12 mouse cellular contexts compared by ENCODE assay signal in genomic region chr7:44587676-44588075, GRCm38 (mm10). TPM values are rescaled to one million over a fixed set of nuclear protein-coding genes. Genes with fewer than 3 reads are reported as not detected.
DNase-seq lines count a peak whose midpoint lies in the region; ATAC-seq and TF ChIP-seq lines count a peak whose summit lies in the region.
"Had no signal": no experiment of that assay in that cellular context is flagged by ENCODE, and none has a peak within 500 bp of the region (broad histone marks: within the 10 kb centered on the region; RNA-seq: fewer than 3 reads in every experiment).

No protein-coding gene starts in this region.

- no peak overlapping the region for H3K9ac ChIP-seq in heart, embryonic 13.5 days
- H3K9ac ChIP-seq in forebrain, embryonic 13.5 days = peak overlapping the region; percentile 51; the same call in 1 of the 2 replicates
- H3K9ac ChIP-seq in midbrain, embryonic 11.5 days (ENCODE audit: low read length) = peak overlapping the region; percentile 1; the same call in 1 of the 2 replicates
- H3K9ac ChIP-seq: liver, embryonic 15.5 days had no signal

- 35% methylated on average over 6 of the region's 6 CpGs for WGBS in heart, embryonic 13.5 days
- 39% methylated on average over 6 of the region's 6 CpGs for WGBS in forebrain, embryonic 13.5 days
- 34% methylated on average over 6 of the region's 6 CpGs for WGBS in midbrain, embryonic 11.5 days

- H3K27ac ChIP-seq in heart, embryonic 13.5 days (replicated peaks) = no peak overlapping the region
- H3K27ac ChIP-seq in cortical plate, adult 2 months (ENCODE audit: insufficient read depth, low read length) = no peak overlapping the region
- H3K27ac ChIP-seq in forebrain, embryonic 13.5 days = no peak overlapping the region
- no peak overlapping the region for H3K27ac ChIP-seq in midbrain, embryonic 11.5 days (ENCODE audit: low read depth, low read length)
- H3K27ac ChIP-seq: heart, adult 2 months; liver, embryonic 15.5 days had no signal

- no peaks in the 10 kb centered on the region for H3K36me3 ChIP-seq in heart, embryonic 13.5 days
- H3K36me3 ChIP-seq in forebrain, embryonic 13.5 days (ENCODE audit: poor library complexity, severe bottlenecking) = no peaks in the 10 kb centered on the region
- H3K36me3 ChIP-seq in midbrain, embryonic 11.5 days (ENCODE audit: control insufficient read depth, insufficient read depth, low read length) = no peaks in the 10 kb centered on the region
- H3K36me3 ChIP-seq: liver, embryonic 15.5 days had no signal

- 0 out of 2 replicates have a peak overlapping the region, but pooled peaks have one; percentile 62 for H3K4me2 ChIP-seq in heart, embryonic 13.5 days
- peak overlapping the region; percentile 99 for H3K4me2 ChIP-seq in forebrain, embryonic 13.5 days
- peak overlapping the region; percentile 66 for H3K4me2 ChIP-seq in midbrain, embryonic 11.5 days
- H3K4me2 ChIP-seq: liver, embryonic 15.5 days had no signal

- peak overlapping the region; percentile 38; the same call in 1 of the 2 replicates for H3K4me3 ChIP-seq in heart, embryonic 13.5 days
- peak overlapping the region; percentile 43 for H3K4me3 ChIP-seq in cortical plate, adult 2 months (ENCODE audit: insufficient read depth, low read length)
- peak overlapping the region; percentile 62 for H3K4me3 ChIP-seq in forebrain, embryonic 13.5 days
- no peak overlapping the region for H3K4me3 ChIP-seq in midbrain, embryonic 11.5 days (ENCODE audit: low read depth, low read length)
- H3K4me3 ChIP-seq: heart, adult 2 months; liver, embryonic 15.5 days had no signal

- ATAC-seq in heart, embryonic 13.5 days (ENCODE audit: extremely low read depth, insufficient number of reproducible peaks, low FRiP score, low TSS enrichment) = no peak
- ATAC-seq in forebrain, embryonic 13.5 days = no peak
- no peak for ATAC-seq in midbrain, embryonic 11.5 days (ENCODE audit: low FRiP score)
- ATAC-seq in megakaryocyte-erythroid progenitor cell, adult 5-6 weeks (replicated peaks; ENCODE audit: low FRiP score, low TSS enrichment, poor library complexity, severe bottlenecking) = no peak
- ATAC-seq: CD4-positive, CD25-positive, alpha-beta regulatory T cell, adult 4 months; intestine, postnatal 0 days had no signal

- H3K27me3 ChIP-seq in heart, embryonic 13.5 days (replicated peaks) = peaks cover 87% of the 10 kb centered on the region
- peaks cover 47% of the 10 kb centered on the region for H3K27me3 ChIP-seq in forebrain, embryonic 13.5 days
- H3K27me3 ChIP-seq in midbrain, embryonic 11.5 days (ENCODE audit: control insufficient read depth, insufficient read depth, low read length) = peaks cover 36% of the 10 kb centered on the region

- no peak for TF ChIP-seq POLR2A in cortical plate, adult 2 months (IDR thresholded peaks at IDR 0.05; ENCODE audit: extremely low read depth, insufficient read depth, low read length)

- H3K9me3 ChIP-seq in heart, embryonic 13.5 days = no peaks in the 10 kb centered on the region
- no peaks in the 10 kb centered on the region for H3K9me3 ChIP-seq in forebrain, embryonic 13.5 days (replicated peaks)
- no peaks in the 10 kb centered on the region for H3K9me3 ChIP-seq in midbrain, embryonic 11.5 days (ENCODE audit: control insufficient read depth, low read length)
- H3K9me3 ChIP-seq: liver, embryonic 15.5 days had no signal

- no peak for TF ChIP-seq CTCF in cortical plate, adult 2 months (IDR thresholded peaks at IDR 0.05; ENCODE audit: extremely low read depth, insufficient read depth, low read length)

- no peak for DNase-seq in heart, adult 8-10 months (ENCODE audit: low spot score)
- no peak for DNase-seq in midbrain, embryonic 11.5 days (ENCODE audit: low spot score, missing footprints)
- no peak for DNase-seq in gastrocnemius, adult 18-20 months (ENCODE audit: low spot score)
- DNase-seq in adrenal gland, adult 8-10 months = no peak
- DNase-seq: heart, adult 2 months had no signal

- peaks cover 34% of the 10 kb centered on the region for H3K4me1 ChIP-seq in heart, embryonic 13.5 days
- H3K4me1 ChIP-seq in cortical plate, adult 2 months (ENCODE audit: control insufficient read depth, insufficient read depth, low read length) = peaks cover 4% of the 10 kb centered on the region; the same call in 1 of the 2 replicates
- peaks cover 51% of the 10 kb centered on the region for H3K4me1 ChIP-seq in forebrain, embryonic 13.5 days
- peaks cover 32% of the 10 kb centered on the region for H3K4me1 ChIP-seq in midbrain, embryonic 11.5 days (ENCODE audit: control insufficient read depth, insufficient read depth, low read length)

RNA-seq across cellular contexts. Expression of gene Kcnc3, which starts 2.8 kb away (rescaled TPM):
- 0.05 and 0.17 TPM in 2 replicates for polyA plus RNA-seq in heart, embryonic 13.5 days (2015; fragmentation: Nextera tagmentation; extraction: Ambion mirVana)
- 1 to 10 TPM; 2.7 to 4.0 (median 2.7) TPM for total RNA-seq in heart, adult 8-10 months (2022)
- polyA plus RNA-seq in cortical plate, adult 2 months (2012; rRNA removed) = 54.9 and 62.0 TPM in 2 replicates
- polyA plus RNA-seq in forebrain, embryonic 13.5 days (2015; fragmentation: Nextera tagmentation; extraction: Ambion mirVana) = 2.1 and 2.4 TPM in 2 replicates
- polyA plus RNA-seq in midbrain, embryonic 11.5 days (2014; fragmentation: Nextera tagmentation; extraction: Ambion mirVana) = 0.86 and 1.3 TPM in 2 replicates
- 1.9 and 7.9 TPM in 2 replicates for total RNA-seq in megakaryocyte-erythroid progenitor cell, adult 5-6 weeks (2014; fragmentation: Nextera tagmentation)
- total RNA-seq in megakaryocyte-erythroid progenitor cell, adult 5-6 weeks (2017) = 0.11 TPM in 1 of 2 replicates, not detected in the other
- 1 to 10 TPM; 3.7 to 5.1 TPM for total RNA-seq in gastrocnemius, adult 18-20 months (2021)
- total RNA-seq in adrenal gland, adult 8-10 months (2022) = 10 to 100 TPM in 1 of 4 experiments, 1 to 10 TPM in 3; 4.7 to 11.1 (median 7.8) TPM

RNA-seq across cellular contexts. Expression of gene Napsa, which starts 15.5 kb away (rescaled TPM):
- polyA plus RNA-seq in heart, embryonic 13.5 days (2015; fragmentation: Nextera tagmentation; extraction: Ambion mirVana) = 0.39 and 0.43 TPM in 2 replicates
- total RNA-seq in heart, adult 8-10 months (2022) = 1 to 10 TPM in 1 of 4 experiments, under 1 TPM in 3; 0.28 to 1.9 (median 0.37) TPM
- 0.26 and 0.61 TPM in 2 replicates for polyA plus RNA-seq in cortical plate, adult 2 months (2012; rRNA removed)
- polyA plus RNA-seq in forebrain, embryonic 13.5 days (2015; fragmentation: Nextera tagmentation; extraction: Ambion mirVana) = 0.53 and 0.57 TPM in 2 replicates
- polyA plus RNA-seq in midbrain, embryonic 11.5 days (2014; fragmentation: Nextera tagmentation; extraction: Ambion mirVana) = 0.21 and 0.33 TPM in 2 replicates
- total RNA-seq in megakaryocyte-erythroid progenitor cell, adult 5-6 weeks (2014; fragmentation: Nextera tagmentation) = 5.3 and 10.3 TPM in 2 replicates
- 2.0 and 11.0 TPM in 2 replicates for total RNA-seq in megakaryocyte-erythroid progenitor cell, adult 5-6 weeks (2017)
- under 1 TPM; 0.47 to 0.91 TPM for total RNA-seq in gastrocnemius, adult 18-20 months (2021)
- 1 to 10 TPM in 3 of 4 experiments, under 1 TPM in 1; 1.00 to 2.0 (median 1.5) TPM for total RNA-seq in adrenal gland, adult 8-10 months (2022)

RNA-seq across cellular contexts. Expression of gene Nr1h2, which starts 33.9 kb away (rescaled TPM):
- polyA plus RNA-seq in heart, embryonic 13.5 days (2015; fragmentation: Nextera tagmentation; extraction: Ambion mirVana) = 53.5 and 58.3 TPM in 2 replicates
- total RNA-seq in heart, adult 8-10 months (2022) = 10 to 100 TPM; 42.6 to 56.6 (median 45.5) TPM
- 89.5 and 89.6 TPM in 2 replicates for polyA plus RNA-seq in cortical plate, adult 2 months (2012; rRNA removed)
- polyA plus RNA-seq in forebrain, embryonic 13.5 days (2015; fragmentation: Nextera tagmentation; extraction: Ambion mirVana) = 76.0 and 76.2 TPM in 2 replicates
- polyA plus RNA-seq in midbrain, embryonic 11.5 days (2014; fragmentation: Nextera tagmentation; extraction: Ambion mirVana) = 63.8 and 69.6 TPM in 2 replicates
- total RNA-seq in megakaryocyte-erythroid progenitor cell, adult 5-6 weeks (2014; fragmentation: Nextera tagmentation) = 68.7 and 69.2 TPM in 2 replicates
- total RNA-seq in megakaryocyte-erythroid progenitor cell, adult 5-6 weeks (2017) = 28.8 and 59.9 TPM in 2 replicates
- total RNA-seq in gastrocnemius, adult 18-20 months (2021) = 10 to 100 TPM; 42.7 to 45.2 TPM
- total RNA-seq in adrenal gland, adult 8-10 months (2022) = 100 to 1,000 TPM in 3 of 4 experiments, 10 to 100 TPM in 1; 94.3 to 153 (median 129) TPM

RNA-seq across cellular contexts. Expression of gene Pold1, which starts 39.0 kb away (rescaled TPM):
- polyA plus RNA-seq in heart, embryonic 13.5 days (2015; fragmentation: Nextera tagmentation; extraction: Ambion mirVana) = 56.1 and 58.7 TPM in 2 replicates
- total RNA-seq in heart, adult 8-10 months (2022) = 10 to 100 TPM; 13.4 to 15.9 (median 14.9) TPM
- 11.1 and 11.6 TPM in 2 replicates for polyA plus RNA-seq in cortical plate, adult 2 months (2012; rRNA removed)
- 77.8 and 89.7 TPM in 2 replicates for polyA plus RNA-seq in forebrain, embryonic 13.5 days (2015; fragmentation: Nextera tagmentation; extraction: Ambion mirVana)
- 51.8 and 58.5 TPM in 2 replicates for polyA plus RNA-seq in midbrain, embryonic 11.5 days (2014; fragmentation: Nextera tagmentation; extraction: Ambion mirVana)
- 194 and 214 TPM in 2 replicates for total RNA-seq in megakaryocyte-erythroid progenitor cell, adult 5-6 weeks (2014; fragmentation: Nextera tagmentation)
- 61.0 and 90.8 TPM in 2 replicates for total RNA-seq in megakaryocyte-erythroid progenitor cell, adult 5-6 weeks (2017)
- 1 to 10 TPM; 4.6 to 4.8 TPM for total RNA-seq in gastrocnemius, adult 18-20 months (2021)
- total RNA-seq in adrenal gland, adult 8-10 months (2022) = 10 to 100 TPM; 10.9 to 18.6 (median 15.9) TPM

RNA-seq across cellular contexts. Expression of gene Spib, which starts 55.8 kb away (rescaled TPM):
- polyA plus RNA-seq in heart, embryonic 13.5 days (2015; fragmentation: Nextera tagmentation; extraction: Ambion mirVana) = 0.05 and 0.13 TPM in 2 replicates
- total RNA-seq in heart, adult 8-10 months (2022) = 1 to 10 TPM in 1 of 4 experiments, under 1 TPM in 3; 0.13 to 1.3 (median 0.27) TPM
- 0.08 and 0.27 TPM in 2 replicates for polyA plus RNA-seq in cortical plate, adult 2 months (2012; rRNA removed)
- not detected in 2 replicates for polyA plus RNA-seq in forebrain, embryonic 13.5 days (2015; fragmentation: Nextera tagmentation; extraction: Ambion mirVana)
- polyA plus RNA-seq in midbrain, embryonic 11.5 days (2014; fragmentation: Nextera tagmentation; extraction: Ambion mirVana) = 0.07 TPM in 1 of 2 replicates, not detected in the other
- total RNA-seq in megakaryocyte-erythroid progenitor cell, adult 5-6 weeks (2014; fragmentation: Nextera tagmentation) = 0.67 and 4.7 TPM in 2 replicates
- not detected in 2 replicates for total RNA-seq in megakaryocyte-erythroid progenitor cell, adult 5-6 weeks (2017)
- under 1 TPM in 1 of 2 experiments, not detected in 1; 0.14 TPM for total RNA-seq in gastrocnemius, adult 18-20 months (2021)
- under 1 TPM; 0.32 to 0.77 (median 0.43) TPM for total RNA-seq in adrenal gland, adult 8-10 months (2022)
